Mouse (Mus musculus) MEL (cell line): ENCODE measurements around the gene Bmp8b. TPM values are rescaled to one million over a fixed set of nuclear protein-coding genes. Genes with fewer than 3 reads are reported as not detected.

Experiments used
- DNase-seq: peaks from one replicate; pipeline ENCODE4 v3.0.0; 2011; ENCODE audit warnings: low read depth, low spot score
- H3K27ac ChIP-seq: 2 replicates; pipeline ENCODE4 v1.5.1; 2012; ENCODE audit warnings: low read depth, mild to moderate bottlenecking, control low read depth, low read length, moderate library complexity; ENCODE audit not compliant: control insufficient read depth
- H3K27me3 ChIP-seq, 2 experiments: fragments of 150-350 bp in 1 of 2; sonication (generic) in 1 of 2; 2 replicates each; pipeline ENCODE4 v1.6.1; 2012; ENCODE audit warnings: low read length in 2 of 2, mild to moderate bottlenecking in 2 of 2, improper control_type of control experiment in 1 of 2, moderate library complexity in 1 of 2; ENCODE audit not compliant: insufficient read depth in 2 of 2, control insufficient read depth in 1 of 2
- H3K36me3 ChIP-seq, 2 experiments: 2 replicates each; pipeline ENCODE4 v1.6.1; 2012 to 2014; ENCODE audit warnings: low read length in 2 of 2, improper control_type of control experiment in 1 of 2, inconsistent platforms in 1 of 2, mild to moderate bottlenecking in 1 of 2; ENCODE audit not compliant: insufficient read depth in 2 of 2, control insufficient read depth in 1 of 2
- H3K4me1 ChIP-seq, 2 experiments: fragments of 150-350 bp in 1 of 2; sonication (generic) in 1 of 2; 2 replicates each; pipeline ENCODE4 v1.6.1; 2012; ENCODE audit warnings: low read length in 2 of 2, improper control_type of control experiment in 1 of 2, mild to moderate bottlenecking in 1 of 2; ENCODE audit not compliant: insufficient read depth in 2 of 2, control insufficient read depth in 1 of 2
- H3K4me3 ChIP-seq, 2 experiments: fragments of 150-350 bp in 1 of 2; sonication (generic) in 1 of 2; 2 replicates each; pipeline ENCODE4 v1.5.1; 2012; ENCODE audit warnings: low read depth in 2 of 2, low read length in 2 of 2, mild to moderate bottlenecking in 2 of 2, moderate library complexity in 2 of 2, control low read depth in 1 of 2, improper control_type of control experiment in 1 of 2; ENCODE audit not compliant: control insufficient read depth in 1 of 2, insufficient read depth in 1 of 2
- H3K79me2 ChIP-seq: 2 replicates; pipeline ENCODE4 v1.6.1; 2012; ENCODE audit warnings: mild to moderate bottlenecking, low read length, moderate library complexity; ENCODE audit not compliant: control insufficient read depth, poor library complexity, insufficient read depth
- H3K9ac ChIP-seq: 2 replicates; pipeline ENCODE4 v1.6.1; 2012; ENCODE audit warnings: low read depth, mild to moderate bottlenecking, control low read depth, low read length, moderate library complexity; ENCODE audit not compliant: control insufficient read depth, poor library complexity, severe bottlenecking
- H3K9me3 ChIP-seq: fragments of 150-350 bp; sonication (generic); replicated peaks from 2 replicates; pipeline ENCODE4 v1.6.1; 2012; ENCODE audit warnings: mild to moderate bottlenecking, low read length, improper control_type of control experiment, moderate library complexity; ENCODE audit not compliant: insufficient read depth
- CHD1 ChIP-seq: IDR thresholded peaks from 2 replicates; pipeline ENCODE4 v1.6.1; 2012; ENCODE audit warnings: low read depth, mild to moderate bottlenecking, inconsistent platforms, low read length, improper control_type of control experiment
- ELF1 ChIP-seq: IDR thresholded peaks from 2 replicates; pipeline ENCODE4 v1.6.1; 2014; ENCODE audit warnings: low read depth, mild to moderate bottlenecking, inconsistent platforms, low read length, improper control_type of control experiment, moderate library complexity
- EP300 ChIP-seq, 2 experiments: IDR thresholded peaks; 2 replicates each; pipeline ENCODE4 v1.6.1; 2011; ENCODE audit warnings: improper control_type of control experiment in 2 of 2, low read length in 2 of 2, low read depth in 1 of 2, mild to moderate bottlenecking in 1 of 2
- ETS1 ChIP-seq: IDR thresholded peaks from 2 replicates; pipeline ENCODE4 v1.6.1; 2012; ENCODE audit warnings: low read depth, mild to moderate bottlenecking, inconsistent platforms, low read length, improper control_type of control experiment, moderate library complexity
- GATA1 ChIP-seq: IDR thresholded peaks from 2 replicates; pipeline ENCODE4 v1.6.1; 2011; ENCODE audit warnings: low read depth, low read length, improper control_type of control experiment
- MAX ChIP-seq: IDR thresholded peaks from 2 replicates; pipeline ENCODE4 v1.6.1; 2011; ENCODE audit warnings: low read length, improper control_type of control experiment
- MXI1 ChIP-seq: IDR thresholded peaks from 2 replicates; pipeline ENCODE4 v1.6.1; 2011; ENCODE audit warnings: mild to moderate bottlenecking, low read depth, low read length, improper control_type of control experiment
- MYB ChIP-seq: IDR thresholded peaks from 2 replicates; pipeline ENCODE4 v1.6.1; 2011; ENCODE audit warnings: mild to moderate bottlenecking, low read depth, low read length, improper control_type of control experiment
- NELFE ChIP-seq: IDR thresholded peaks from 2 replicates; pipeline ENCODE4 v1.6.1; 2011; ENCODE audit warnings: low read depth, low read length, improper control_type of control experiment
- NRF1 ChIP-seq: IDR thresholded peaks from 2 replicates; pipeline ENCODE4 v1.6.1; 2014; ENCODE audit warnings: low read depth, mild to moderate bottlenecking, inconsistent platforms, low read length, improper control_type of control experiment, moderate library complexity; ENCODE audit not compliant: poor library complexity, insufficient read depth, severe bottlenecking
- POLR2AphosphoS5 ChIP-seq: IDR thresholded peaks from 2 replicates; pipeline ENCODE4 v1.6.1; 2012; ENCODE audit warnings: low read depth, borderline replicate concordance, mild to moderate bottlenecking, inconsistent platforms, low read length, moderate library complexity, mixed read lengths
- SIN3A ChIP-seq: IDR thresholded peaks from 2 replicates; pipeline ENCODE4 v1.6.1; 2012; ENCODE audit warnings: low read length, improper control_type of control experiment, inconsistent platforms
- SMC3 ChIP-seq: IDR thresholded peaks from 2 replicates; pipeline ENCODE4 v1.6.1; 2011; ENCODE audit warnings: low read depth, low read length, improper control_type of control experiment
- TAL1 ChIP-seq: IDR thresholded peaks from 2 replicates; pipeline ENCODE4 v1.6.1; 2012; ENCODE audit warnings: mild to moderate bottlenecking, inconsistent platforms, low read length, moderate library complexity, mixed read lengths
- UBTF ChIP-seq: IDR thresholded peaks from 2 replicates; pipeline ENCODE4 v1.6.1; 2012; ENCODE audit warnings: low read depth, mild to moderate bottlenecking, inconsistent platforms, low read length, improper control_type of control experiment, moderate library complexity, borderline replicate concordance; ENCODE audit not compliant: insufficient read depth
- USF2 ChIP-seq, 2 experiments: IDR thresholded peaks; 2 replicates each; pipeline ENCODE4 v1.6.1; 2011 to 2012; ENCODE audit warnings: improper control_type of control experiment in 2 of 2, low read length in 2 of 2, borderline replicate concordance in 1 of 2, inconsistent platforms in 1 of 2, low read depth in 1 of 2, mild to moderate bottlenecking in 1 of 2; ENCODE audit not compliant: insufficient read depth in 1 of 2
- ZC3H11A ChIP-seq: IDR thresholded peaks from 2 replicates; pipeline ENCODE4 v1.6.1; 2012; ENCODE audit warnings: low read depth, mild to moderate bottlenecking, inconsistent platforms, low read length, improper control_type of control experiment
- ZKSCAN1 ChIP-seq: IDR thresholded peaks from 2 replicates; pipeline ENCODE4 v1.6.1; 2012; ENCODE audit warnings: low read depth, mild to moderate bottlenecking, inconsistent platforms, low read length, improper control_type of control experiment, moderate library complexity
- ZNF384 ChIP-seq: IDR thresholded peaks from 2 replicates; pipeline ENCODE4 v1.6.1; 2012; ENCODE audit warnings: low read depth, mild to moderate bottlenecking, inconsistent platforms, low read length, improper control_type of control experiment
- polyA plus RNA-seq, 2 experiments: library from polyadenylated mRNA; stranded (reverse) in 1 of 2; unstranded in 1 of 2; fragments of >175 nt in 1 of 2; fragments of >200 nt in 1 of 2; gene quantifications; 2 replicates each; pipeline versions ENCODE4 v1.2.1 to v1.2.4; 2012; ENCODE audit warnings: low replicate concordance in 2 of 2, low read depth in 1 of 2; ENCODE audit not compliant: insufficient read length in 2 of 2, insufficient read depth in 1 of 2, missing spikeins in 1 of 2
- total RNA-seq: library from RNA; depleted of rRNA; stranded (reverse); fragments of 300-350 nt; gene quantifications from 2 replicates; pipeline ENCODE4 v1.2.3, GENCODE M21; 2012

Gene Bmp8b
- total and polyA plus RNA-seq, 3 experiments = 0.06 to 0.08 TPM; not detected in 1

GRCm38 (mm10) chr4:123106864-123107263 is 1.9 kb downstream of the Bmp8b start:
- Histone ChIP-seq H3K27ac (no peak overlapping the region), H3K27me3 (no peaks in the 10 kb centered on the region), H3K9me3 (no peaks in the 10 kb centered on the region), H3K4me1 (no peaks in the 10 kb centered on the region), H3K36me3 (no peaks in the 10 kb centered on the region), H3K9ac (no peak overlapping the region), H3K4me3 (no peak overlapping the region), H3K79me2 (no peaks in the 10 kb centered on the region)
- DNase-seq = no peak
- TF ChIP-seq MXI1 (no peak), NRF1 (no peak), ZC3H11A (no peak), USF2 (IDR thresholded peaks at IDR 0.05; ENCODE audit: borderline replicate concordance in 1 of 2, insufficient read depth in 1 of 2, low read depth in 1 of 2, low read length in 2 of 2) (no peak), GATA1 (no peak), UBTF (no peak)

DNA sequence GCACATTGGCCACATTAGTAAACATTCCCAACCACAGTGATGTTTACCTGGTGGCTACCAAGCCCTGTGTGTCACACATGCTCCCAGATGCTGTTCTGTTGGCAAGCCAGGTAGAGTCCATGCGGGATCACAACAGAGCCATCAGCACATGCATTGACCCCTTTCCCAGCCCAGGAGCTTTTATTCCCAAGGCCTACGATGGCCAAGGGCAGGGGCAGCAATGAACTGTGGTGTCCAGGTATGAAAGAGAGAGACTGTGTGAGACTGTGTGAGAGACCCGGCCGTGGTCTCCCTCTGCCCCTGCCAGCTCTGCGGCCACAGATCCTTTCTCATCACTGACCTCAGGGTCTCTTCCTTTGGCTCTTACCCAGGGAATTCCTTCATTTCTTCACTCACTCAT is 3.1 kb downstream of the Bmp8b start:
- no peak overlapping the region for H3K4me3 ChIP-seq
- no peak for DNase-seq
- no peaks in the 10 kb centered on the region for H3K9me3 ChIP-seq
- no peaks in the 10 kb centered on the region for H3K4me1 ChIP-seq
- H3K27ac ChIP-seq = no peak overlapping the region
- no peak overlapping the region for H3K9ac ChIP-seq
- no peaks in the 10 kb centered on the region for H3K79me2 ChIP-seq
- no peak for TF ChIP-seq EP300 (IDR thresholded peaks at IDR 0.05; ENCODE audit: low read depth in 1 of 2, low read length in 2 of 2)
- no peak for TF ChIP-seq SIN3A
- TF ChIP-seq ZKSCAN1 = no peak
- TF ChIP-seq POLR2AphosphoS5 = no peak
- TF ChIP-seq ETS1 = no peak
- TF ChIP-seq TAL1 = no peak
- no peak for TF ChIP-seq ZNF384
- TF ChIP-seq NELFE = no peak
- TF ChIP-seq MAX = no peak
- TF ChIP-seq SMC3 = no peak
- TF ChIP-seq MYB = no peak
- TF ChIP-seq CHD1 = no peak
- no peak for TF ChIP-seq ELF1
- TF ChIP-seq, all 39 proteins: peak for 0
- Histone ChIP-seq H3K27me3 (no peaks in the 10 kb centered on the region), H3K36me3 (no peaks in the 10 kb centered on the region)
